Mouse (Mus musculus): ENCODE measurements at regions not wholly inside any gene's neighbourhood (a gene's known extent, or its start where the extent isn't known, plus 50 kb on each side); places are given as distances from the start of the nearest gene placed in this dataset.
A peak's percentile ranks its signal among the peaks of the same experiment; 100 is the strongest.

DNA sequence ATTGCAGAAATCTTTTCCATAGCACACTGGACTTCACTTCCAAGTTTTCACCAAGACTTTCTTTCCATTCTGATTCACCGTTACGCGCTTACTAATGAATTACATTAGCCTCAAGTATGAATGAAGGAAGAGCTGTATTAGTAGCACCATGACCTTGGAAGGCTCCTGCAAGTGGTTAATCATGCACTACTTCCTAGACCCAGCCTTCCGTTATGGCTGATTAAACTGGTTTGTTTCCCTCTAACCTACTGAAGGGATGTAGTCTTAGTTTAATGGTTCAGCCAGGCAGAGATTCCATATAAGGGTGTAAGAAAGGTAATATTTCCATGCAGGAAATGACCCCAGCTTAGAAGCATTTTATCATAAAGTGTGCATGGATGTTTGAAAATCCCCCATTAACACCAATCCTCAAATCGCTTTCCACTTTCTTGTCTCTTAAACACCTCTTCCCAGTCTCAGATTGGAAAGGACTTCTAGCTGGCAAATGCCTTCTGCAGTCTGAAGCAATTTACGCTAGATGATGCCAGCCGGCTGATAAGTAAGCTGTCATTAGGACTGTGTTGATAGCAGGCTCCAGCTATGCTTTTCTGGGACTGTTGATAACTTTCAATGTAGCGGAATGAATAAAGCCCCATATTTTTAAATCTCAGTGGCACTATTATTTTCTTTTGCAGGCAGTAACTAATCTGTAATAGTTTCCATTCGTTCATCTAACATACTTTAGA is 215.6 kb upstream of the Bmp2 start:
- no peak for ATAC-seq (replicated peaks; ENCODE audit: insufficient number of reproducible peaks, low FRiP score, low TSS enrichment)
- no peak overlapping the region for H3K27ac ChIP-seq (ENCODE audit: low read depth, low read length)

GRCm38 (mm10) chr2:133338150-133338549 is 213.8 kb upstream of the Bmp2 start:
- ATAC-seq (replicated peaks; ENCODE audit: insufficient number of reproducible peaks, low FRiP score, low TSS enrichment) = no peak
- WGBS (ENCODE audit: insufficient replicate concordance) = 76% methylated on average over 3 of the region's 3 CpGs
- H3K4me1 ChIP-seq (ENCODE audit: control insufficient read depth, insufficient read depth, low read length) = no peaks in the 10 kb centered on the region
- no peak overlapping the region for H3K9ac ChIP-seq (ENCODE audit: low read depth, low read length)
- no peak overlapping the region for H3K27ac ChIP-seq (ENCODE audit: low read depth, low read length)
- H3K36me3 ChIP-seq (ENCODE audit: control insufficient read depth, insufficient read depth, low read length) = no peaks in the 10 kb centered on the region
- H3K9me3 ChIP-seq (replicated peaks; ENCODE audit: control insufficient read depth, low read length) = no peaks in the 10 kb centered on the region
- H3K4me3 ChIP-seq (ENCODE audit: low read depth, low read length) = no peak overlapping the region
- no peaks in the 10 kb centered on the region for H3K27me3 ChIP-seq (ENCODE audit: control insufficient read depth, insufficient read depth, low read length)
- H3K4me2 ChIP-seq = no peak overlapping the region

More for the DNA sequence above, 215.6 kb upstream of the Bmp2 start:
- no peaks in the 10 kb centered on the region for H3K27me3 ChIP-seq (ENCODE audit: control insufficient read depth, insufficient read depth, low read length)
- no peak overlapping the region for H3K4me2 ChIP-seq
- 53% methylated on average over 9 of the region's 9 CpGs for whole genome bisulfite sequencing (ENCODE audit: insufficient replicate concordance)
- no peaks in the 10 kb centered on the region for H3K9me3 ChIP-seq (replicated peaks; ENCODE audit: control insufficient read depth, low read length)
- H3K4me1 ChIP-seq (ENCODE audit: control insufficient read depth, insufficient read depth, low read length) = no peaks in the 10 kb centered on the region
- H3K4me3 ChIP-seq (ENCODE audit: low read depth, low read length) = no peak overlapping the region
- no peak overlapping the region for H3K9ac ChIP-seq (ENCODE audit: low read depth, low read length)
- no peaks in the 10 kb centered on the region for H3K36me3 ChIP-seq (ENCODE audit: control insufficient read depth, insufficient read depth, low read length)

GRCm38 (mm10) chr2:133341352-133341751 is 210.6 kb upstream of the Bmp2 start:
- 78% methylated on average over 4 of the region's 4 CpGs for WGBS (ENCODE audit: insufficient replicate concordance)
- ATAC-seq (replicated peaks; ENCODE audit: insufficient number of reproducible peaks, low FRiP score, low TSS enrichment) = no peak
- H3K27me3 ChIP-seq (ENCODE audit: control insufficient read depth, insufficient read depth, low read length) = no peaks in the 10 kb centered on the region
- no peak overlapping the region for H3K4me2 ChIP-seq
- 0 out of 2 replicates have a peak, but pooled peaks cover 4% of the 10 kb centered on the region for H3K4me1 ChIP-seq (ENCODE audit: control insufficient read depth, insufficient read depth, low read length)
- H3K27ac ChIP-seq (ENCODE audit: low read depth, low read length) = no peak overlapping the region
- no peaks in the 10 kb centered on the region for H3K36me3 ChIP-seq (ENCODE audit: control insufficient read depth, insufficient read depth, low read length)
- H3K9me3 ChIP-seq (replicated peaks; ENCODE audit: control insufficient read depth, low read length) = no peaks in the 10 kb centered on the region
- no peak overlapping the region for H3K4me3 ChIP-seq (ENCODE audit: low read depth, low read length)
- H3K9ac ChIP-seq (ENCODE audit: low read depth, low read length) = no peak overlapping the region

DNA sequence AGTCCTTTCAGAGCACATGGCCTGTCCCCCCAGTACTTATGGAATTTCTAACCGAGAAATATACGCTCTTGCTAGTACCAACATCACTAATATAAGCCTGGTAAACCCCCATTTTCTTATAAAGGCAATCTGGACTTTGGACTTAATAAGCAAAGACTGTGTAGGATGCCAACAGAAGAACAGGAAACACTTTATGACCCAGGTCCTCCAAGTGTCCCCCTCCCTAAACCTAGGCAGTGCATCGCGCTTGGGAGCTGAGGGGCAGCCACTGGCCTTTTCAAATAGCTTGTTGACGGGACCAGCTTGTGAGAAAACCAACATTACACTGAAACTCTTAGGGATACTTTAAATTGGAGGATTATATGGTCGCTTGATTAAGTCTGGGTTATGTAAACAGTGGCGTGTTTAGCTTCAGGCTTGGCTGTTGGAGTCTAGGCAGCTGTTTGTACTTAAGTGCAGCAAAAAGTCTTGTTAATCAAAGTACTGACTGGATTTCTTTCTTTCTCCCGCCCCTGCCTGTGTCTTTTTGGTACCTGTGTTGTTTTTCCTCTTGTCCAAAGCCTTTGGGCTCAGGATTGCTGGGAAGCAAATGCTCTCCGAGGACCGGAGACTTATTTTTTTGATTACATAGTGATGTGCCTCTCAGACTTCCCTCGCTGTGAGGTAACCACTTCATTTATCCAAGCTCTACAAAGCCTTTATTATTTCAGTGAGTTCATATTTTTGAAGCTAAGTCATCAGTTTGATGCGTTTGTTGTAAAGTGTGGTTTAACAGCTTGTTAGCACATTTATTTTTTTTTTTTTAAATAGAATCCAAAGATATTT is 205.8 kb upstream of the Bmp2 start:
- Histone ChIP-seq H3K27me3 (ENCODE audit: control insufficient read depth, insufficient read depth, low read length) (no peaks in the 10 kb centered on the region), H3K9ac (ENCODE audit: low read depth, low read length) (no peak overlapping the region), H3K4me3 (ENCODE audit: low read depth, low read length) (no peak overlapping the region), H3K4me1 (ENCODE audit: control insufficient read depth, insufficient read depth, low read length) (0 out of 2 replicates have a peak, but pooled peaks cover 7% of the 10 kb centered on the region), H3K4me2 (no peak overlapping the region), H3K9me3 (replicated peaks; ENCODE audit: control insufficient read depth, low read length) (no peaks in the 10 kb centered on the region), H3K27ac (ENCODE audit: low read depth, low read length) (no peak overlapping the region), H3K36me3 (ENCODE audit: control insufficient read depth, insufficient read depth, low read length) (no peaks in the 10 kb centered on the region)
- WGBS (ENCODE audit: insufficient replicate concordance) = 52% methylated on average over 12 of the region's 12 CpGs
- ATAC-seq (replicated peaks; ENCODE audit: insufficient number of reproducible peaks, low FRiP score, low TSS enrichment) = no peak

DNA sequence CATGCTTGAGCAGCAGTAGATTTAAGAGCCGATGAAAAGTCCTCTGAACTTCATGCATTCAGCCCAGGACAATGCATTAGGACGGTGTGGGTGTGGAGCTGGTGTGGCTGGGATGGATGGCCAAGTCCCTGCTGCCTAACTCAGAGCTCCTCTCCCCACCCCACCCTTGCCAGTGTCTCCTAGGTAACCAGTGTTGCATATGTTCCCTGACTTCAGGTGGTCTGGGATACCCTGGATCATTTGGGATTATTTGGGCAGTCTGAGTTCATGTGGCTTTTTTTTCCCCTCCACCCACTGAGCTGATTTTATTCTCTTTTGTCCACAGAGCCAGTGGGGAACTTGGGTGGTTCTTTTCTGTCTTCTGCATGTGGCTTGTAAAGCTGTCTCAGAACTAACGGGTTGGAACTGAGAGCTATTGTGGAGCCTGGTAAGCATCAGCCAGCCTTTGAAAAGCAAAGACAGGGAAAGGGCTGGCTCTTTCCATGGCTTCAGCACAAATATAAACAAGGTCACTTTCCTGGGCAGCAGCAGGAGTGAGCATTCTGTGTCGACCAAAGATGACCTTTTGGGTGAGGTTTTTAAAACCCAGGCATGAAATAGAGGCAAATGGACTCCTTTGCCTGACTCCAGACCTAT is 205.1 kb upstream of the Bmp2 start:
- Histone ChIP-seq H3K27ac (ENCODE audit: low read depth, low read length) (0 out of 2 replicates have a peak overlapping the region, but pooled peaks have one; percentile 12), H3K36me3 (ENCODE audit: control insufficient read depth, insufficient read depth, low read length) (no peaks in the 10 kb centered on the region), H3K27me3 (ENCODE audit: control insufficient read depth, insufficient read depth, low read length) (no peaks in the 10 kb centered on the region), H3K9ac (ENCODE audit: low read depth, low read length) (no peak overlapping the region), H3K4me2 (no peak overlapping the region), H3K4me1 (ENCODE audit: control insufficient read depth, insufficient read depth, low read length) (0 out of 2 replicates have a peak, but pooled peaks cover 7% of the 10 kb centered on the region), H3K9me3 (replicated peaks; ENCODE audit: control insufficient read depth, low read length) (no peaks in the 10 kb centered on the region), H3K4me3 (ENCODE audit: low read depth, low read length) (no peak overlapping the region)
- 31% methylated on average over 4 of the region's 4 CpGs for WGBS (ENCODE audit: insufficient replicate concordance)
- ATAC-seq (replicated peaks; ENCODE audit: insufficient number of reproducible peaks, low FRiP score, low TSS enrichment) = no peak

DNA sequence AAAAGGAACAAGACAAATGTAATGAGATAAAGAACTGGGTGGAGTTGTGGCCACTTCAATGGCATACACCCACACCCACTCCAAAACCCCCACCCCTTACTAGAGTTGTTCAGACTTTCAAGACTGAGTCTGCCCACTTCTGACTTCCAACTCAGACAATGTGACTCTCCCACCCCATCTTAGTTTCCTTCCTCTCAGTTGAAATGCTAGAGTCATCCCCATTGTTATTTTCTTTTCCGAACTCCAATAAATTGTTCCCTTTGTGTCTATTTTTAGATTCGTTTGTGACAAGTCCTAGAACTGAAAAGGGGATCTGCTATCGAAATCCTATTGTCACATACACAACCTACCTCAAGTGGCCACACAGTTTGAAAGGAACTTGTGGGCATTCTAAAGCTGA is 200.7 kb upstream of the Bmp2 start:
- no peak for ATAC-seq (replicated peaks; ENCODE audit: insufficient number of reproducible peaks, low FRiP score, low TSS enrichment)
- Histone ChIP-seq H3K9me3 (replicated peaks; ENCODE audit: control insufficient read depth, low read length) (no peaks in the 10 kb centered on the region), H3K4me2 (no peak overlapping the region), H3K4me3 (ENCODE audit: low read depth, low read length) (no peak overlapping the region), H3K36me3 (ENCODE audit: control insufficient read depth, insufficient read depth, low read length) (no peaks in the 10 kb centered on the region), H3K27ac (ENCODE audit: low read depth, low read length) (no peak overlapping the region), H3K9ac (ENCODE audit: low read depth, low read length) (no peak overlapping the region), H3K4me1 (ENCODE audit: control insufficient read depth, insufficient read depth, low read length) (0 out of 2 replicates have a peak, but pooled peaks cover 4% of the 10 kb centered on the region), H3K27me3 (ENCODE audit: control insufficient read depth, insufficient read depth, low read length) (no peaks in the 10 kb centered on the region)
- WGBS (ENCODE audit: insufficient replicate concordance) = 62% methylated on average over 3 of the region's 3 CpGs

DNA sequence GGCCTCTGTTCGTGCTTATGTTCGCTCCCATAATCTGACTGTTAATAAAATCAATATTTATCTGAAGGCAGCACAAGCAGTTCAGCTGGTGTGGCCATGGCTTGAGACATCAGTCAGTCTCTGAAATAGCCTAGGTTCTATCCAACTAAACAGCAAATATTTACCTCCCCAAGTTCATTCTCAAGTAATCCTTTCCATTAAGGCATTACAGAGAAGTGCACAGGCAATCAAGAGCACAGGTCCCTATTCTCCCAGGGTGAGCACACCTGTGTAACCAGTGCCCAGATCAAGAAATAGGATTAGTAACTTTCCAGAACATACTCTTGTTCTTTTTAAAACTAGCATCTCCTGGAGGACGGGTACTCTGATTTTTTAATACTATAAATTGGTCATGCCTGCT is 199.2 kb upstream of the Bmp2 start:
- no peak overlapping the region for H3K4me2 ChIP-seq
- ATAC-seq (replicated peaks; ENCODE audit: insufficient number of reproducible peaks, low FRiP score, low TSS enrichment) = no peak
- H3K27me3 ChIP-seq (ENCODE audit: control insufficient read depth, insufficient read depth, low read length) = no peaks in the 10 kb centered on the region
- H3K9me3 ChIP-seq (replicated peaks; ENCODE audit: control insufficient read depth, low read length) = no peaks in the 10 kb centered on the region
- whole genome bisulfite sequencing (ENCODE audit: insufficient replicate concordance) = 87% methylated on average over 3 of the region's 3 CpGs
- no peaks in the 10 kb centered on the region for H3K36me3 ChIP-seq (ENCODE audit: control insufficient read depth, insufficient read depth, low read length)
- H3K27ac ChIP-seq (ENCODE audit: low read depth, low read length) = no peak overlapping the region
- no peaks in the 10 kb centered on the region for H3K4me1 ChIP-seq (ENCODE audit: control insufficient read depth, insufficient read depth, low read length)
- H3K9ac ChIP-seq (ENCODE audit: low read depth, low read length) = no peak overlapping the region
- no peak overlapping the region for H3K4me3 ChIP-seq (ENCODE audit: low read depth, low read length)

DNA sequence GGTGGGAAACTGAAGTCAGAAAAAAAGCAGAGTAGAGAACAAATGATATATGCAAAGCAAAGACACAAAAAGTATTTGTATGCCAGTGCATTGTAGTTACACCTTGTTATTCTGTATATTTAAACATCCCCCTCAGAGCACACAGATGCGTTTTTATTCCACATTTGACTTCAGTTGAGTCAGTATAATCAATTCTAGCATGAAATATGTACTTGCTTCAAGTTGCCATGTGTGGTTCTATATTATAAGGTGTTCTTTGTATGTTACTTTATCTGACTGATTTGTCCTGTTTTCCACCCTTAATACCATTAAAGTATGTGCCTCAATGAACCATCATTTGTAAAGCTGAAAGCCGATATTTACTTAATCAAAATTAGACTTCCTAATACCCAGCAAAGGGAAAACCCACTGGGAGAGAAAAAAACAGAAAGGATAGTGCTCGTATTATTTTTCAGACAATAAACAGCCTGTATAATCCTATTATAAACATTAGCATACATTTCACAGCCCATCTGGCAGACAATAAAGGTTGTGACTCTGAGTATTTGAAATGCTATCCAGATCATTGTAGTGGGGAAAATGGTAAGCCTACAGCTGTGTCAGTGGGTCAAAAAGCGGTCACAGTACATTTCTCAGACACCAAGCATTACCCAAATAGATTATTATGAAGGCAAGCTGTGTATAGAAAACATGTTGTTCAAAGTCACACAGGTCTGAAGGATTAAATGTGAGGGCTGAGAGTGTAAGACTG is 189.1 kb upstream of the Bmp2 start:
- Histone ChIP-seq H3K27ac (ENCODE audit: low read depth, low read length) (no peak overlapping the region), H3K27me3 (ENCODE audit: control insufficient read depth, insufficient read depth, low read length) (no peaks in the 10 kb centered on the region), H3K4me3 (ENCODE audit: low read depth, low read length) (no peak overlapping the region), H3K9ac (ENCODE audit: low read depth, low read length) (no peak overlapping the region), H3K9me3 (replicated peaks; ENCODE audit: control insufficient read depth, low read length) (no peaks in the 10 kb centered on the region), H3K4me2 (no peak overlapping the region), H3K36me3 (ENCODE audit: control insufficient read depth, insufficient read depth, low read length) (no peaks in the 10 kb centered on the region), H3K4me1 (ENCODE audit: control insufficient read depth, insufficient read depth, low read length) (peaks cover 5% of the 10 kb centered on the region; the same call in 1 of the 2 replicates)
- no peak for ATAC-seq (replicated peaks; ENCODE audit: insufficient number of reproducible peaks, low FRiP score, low TSS enrichment)
- WGBS (ENCODE audit: insufficient replicate concordance) = 71% methylated on average over 4 of the region's 4 CpGs

Data from heart, embryonic 11.5 days (tissue).